Mouse (Mus musculus): ENCODE measurements around the gene Itprip.

GRCm38 (mm10) chr19:47885191-47885743 is 33.8 kb downstream of the Itprip start:
- TF ChIP-seq MAFK (IDR thresholded peaks at IDR 0.05; ENCODE audit: insufficient read depth, low read depth, low read length) (no peak), ZNF384 (IDR thresholded peaks at IDR 0.05; ENCODE audit: low read depth, low read length) (no peak), HCFC1 (IDR thresholded peaks at IDR 0.05; ENCODE audit: borderline replicate concordance, insufficient read depth, low read length) (no peak)
